Mouse (Mus musculus) layer of hippocampus, adult 6 months (tissue): ENCODE measurements around the gene Tnf. TPM values are rescaled to one million over a fixed set of nuclear protein-coding genes. Genes with fewer than 3 reads are reported as not detected.

Experiments
- long read RNA-seq, 2 experiments: library from polyadenylated mRNA; unstranded; transcript quantifications; one replicate each; pipeline ENCODE4 v2.0.0; 2019 to 2020
- microRNA-seq: library from miRNA; unstranded; fragments of <30 nt; microRNA quantifications from one replicate; pipeline ENCODE4 v1.2.0, GENCODE M21; 2020
- polyA plus RNA-seq: library from polyadenylated mRNA; unstranded; fragments of <200 nt; fragmentation: Nextera tagmentation; gene quantifications from 2 replicates; pipeline ENCODE4 v1.2.3, GENCODE M21; 2021

The Tnf gene
- polyA plus RNA-seq = 0.09 and 0.19 TPM in 2 replicates
- long read RNA-seq, experiment 1 = 0 reads
- long read RNA-seq, experiment 2 = 0 reads

GRCm38 (mm10) chr17:35201787-35202186 is at the start of gene Tnf:
Tnf (minus strand) TSS chr17:35202007.

GRCm38 (mm10) chr17:35241305-35242014 is 39.7 kb upstream of the Tnf start, which contains the start of gene Ddx39b:
Ddx39b (plus strand) TSS chr17:35241746.

GRCm38 (mm10) chr17:35235614-35236389 is 34.0 kb upstream of the Tnf start, which contains the start of gene Nfkbil1:
Nfkbil1 (minus strand) TSS chr17:35235792.

GRCm38 (mm10) chr17:35233114-35233980 is 31.5 kb upstream of the Tnf start, which contains the start of gene Atp6v1g2:
Atp6v1g2 (plus strand) TSS chr17:35233660.

GRCm38 (mm10) chr17:35220156-35220952 is 18.5 kb upstream of the Tnf start, which contains the start of gene Gm16181:
Gm16181 (plus strand) TSS chr17:35220834.

GRCm38 (mm10) chr17:35204494-35205379 is 2.9 kb upstream of the Tnf start, which contains the start of gene Lta:
Lta (minus strand) TSS chr17:35205351.

GRCm38 (mm10) chr17:35193881-35194843 is 7.6 kb downstream of the Tnf start, which contains the start of gene Ltb:
Ltb (plus strand) TSS chr17:35194439.

GRCm38 (mm10) chr17:35187959-35188610 is 13.7 kb downstream of the Tnf start, which contains the start of gene Lst1:
Lst1 (minus strand) TSS chr17:35188439.

GRCm38 (mm10) chr17:35175968-35176367 is 25.8 kb downstream of the Tnf start, which contains the start of gene Aif1:
Aif1 (minus strand) TSS chr17:35176068.

GRCm38 (mm10) chr17:35164568-35165450 is 37.0 kb downstream of the Tnf start, which contains the start of gene Prrc2a:
Prrc2a (minus strand) TSS chr17:35164897.

Small RNAs within 50 kb of the gene (microRNA-seq; reads per million reads assigned to microRNA genes)
- not detected for gene Mir6973a
- gene Mir6974 = not detected
- gene Mir6975 = 5.6 reads per million, percentile 20 among the genes with 10 or more reads in this experiment
- not detected for gene Mir8094

Other genes starting within 250 kb of the Tnf start
- gene Hspa1b, start 242.8 kb downstream of the Tnf start, polyA plus RNA-seq = 0.90 and 1.3 TPM in 2 replicates
- gene Gm20481, start 232.1 kb downstream of the Tnf start, polyA plus RNA-seq = not detected in 2 replicates
- gene Hspa1a, start 229.9 kb downstream of the Tnf start, polyA plus RNA-seq = 7.2 and 7.7 TPM in 2 replicates
- 0.60 and 0.84 TPM in 2 replicates for gene Hspa1l, start 229.3 kb downstream of the Tnf start, polyA plus RNA-seq
- gene Lsm2, start 220.1 kb downstream of the Tnf start, polyA plus RNA-seq = 35.2 and 42.4 TPM in 2 replicates
- 20.0 and 21.5 TPM in 2 replicates for gene Vars, start 201.0 kb downstream of the Tnf start, polyA plus RNA-seq
- 0.20 TPM in 1 of 2 replicates, not detected in the other for gene Vwa7, start 185.4 kb downstream of the Tnf start, polyA plus RNA-seq
- gene Sapcd1, start 174.0 kb downstream of the Tnf start, polyA plus RNA-seq = 0.62 and 0.97 TPM in 2 replicates
- 0.33 and 0.59 TPM in 2 replicates for gene Msh5, start 155.3 kb downstream of the Tnf start, polyA plus RNA-seq
- 28.2 and 29.7 TPM in 2 replicates for gene Clic1, start 152.0 kb downstream of the Tnf start, polyA plus RNA-seq
- 18.0 and 23.6 TPM in 2 replicates for gene Ddah2, start 143.0 kb downstream of the Tnf start, polyA plus RNA-seq
- not detected in 2 replicates for gene Ly6g6c, start 136.6 kb downstream of the Tnf start, polyA plus RNA-seq
- gene Mpig6b, start 135.8 kb downstream of the Tnf start, polyA plus RNA-seq = 0.06 TPM in 1 of 2 replicates, not detected in the other
- 4.4 and 4.6 TPM in 2 replicates for gene Ly6g6e, start 125.1 kb downstream of the Tnf start, polyA plus RNA-seq
- 1.2 and 2.3 TPM in 2 replicates for gene Ly6g6d, start 123.9 kb downstream of the Tnf start, polyA plus RNA-seq
- 1.2 and 2.1 TPM in 2 replicates for gene Ly6g6f, start 116.4 kb downstream of the Tnf start, polyA plus RNA-seq
- 86.3 and 93.9 TPM in 2 replicates for gene Abhd16a, start 112.7 kb downstream of the Tnf start, polyA plus RNA-seq
- gene Ly6g5c, start 93.7 kb downstream of the Tnf start, polyA plus RNA-seq = not detected in 2 replicates
- not detected in 2 replicates for gene Ly6g5b, start 86.6 kb downstream of the Tnf start, polyA plus RNA-seq
- gene Gpank1, start 80.6 kb downstream of the Tnf start, polyA plus RNA-seq = 16.5 and 19.1 TPM in 2 replicates
- gene Csnk2b, start 80.0 kb downstream of the Tnf start, polyA plus RNA-seq = 212 and 242 TPM in 2 replicates
- 24.7 and 40.7 TPM in 2 replicates for gene D17H6S53E, start 75.6 kb downstream of the Tnf start, polyA plus RNA-seq
- not detected in 2 replicates for gene Apom, start 70.0 kb downstream of the Tnf start, polyA plus RNA-seq
- gene Bag6, start 66.8 kb downstream of the Tnf start, polyA plus RNA-seq = 68.3 and 90.8 TPM in 2 replicates
- gene Prrc2a, start 37.1 kb downstream of the Tnf start, polyA plus RNA-seq = 25.5 and 33.2 TPM in 2 replicates
- gene Aif1, start 25.9 kb downstream of the Tnf start, polyA plus RNA-seq = 37.6 and 39.5 TPM in 2 replicates
- gene Lst1, start 13.6 kb downstream of the Tnf start, polyA plus RNA-seq = 28.9 and 30.2 TPM in 2 replicates
- 1.2 and 1.4 TPM in 2 replicates for gene Ltb, start 7.6 kb downstream of the Tnf start, polyA plus RNA-seq
- gene Lta, start 3.3 kb upstream of the Tnf start, polyA plus RNA-seq = 0.14 and 0.16 TPM in 2 replicates
- gene Gm16181, start 18.8 kb upstream of the Tnf start, polyA plus RNA-seq = not detected in 2 replicates
- 685 and 716 TPM in 2 replicates for gene Atp6v1g2, start 31.7 kb upstream of the Tnf start, polyA plus RNA-seq
- gene Nfkbil1, start 33.8 kb upstream of the Tnf start, polyA plus RNA-seq = 6.4 and 9.7 TPM in 2 replicates
- gene Ddx39b, start 39.7 kb upstream of the Tnf start, polyA plus RNA-seq = 193 and 215 TPM in 2 replicates
- gene H2-D1, start 60.7 kb upstream of the Tnf start, polyA plus RNA-seq = 68.9 and 78.2 TPM in 2 replicates
- gene H2-Q1, start 118.4 kb upstream of the Tnf start, polyA plus RNA-seq = 0.13 TPM in 1 of 2 replicates, not detected in the other
- 0.13 and 0.69 TPM in 2 replicates for gene H2-Q2, start 140.2 kb upstream of the Tnf start, polyA plus RNA-seq
- gene H2-Q4, start 177.6 kb upstream of the Tnf start, polyA plus RNA-seq = 0.09 and 0.36 TPM in 2 replicates
- gene H2-Q6, start 222.8 kb upstream of the Tnf start, polyA plus RNA-seq = 1.2 and 1.6 TPM in 2 replicates
- 2.5 and 2.7 TPM in 2 replicates for gene H2-Q7, start 237.1 kb upstream of the Tnf start, polyA plus RNA-seq